In genomic region chr10:80080396-80081070, GRCm38 (mm10) we compare ENCODE assay signal across 16 mouse cellular contexts. TPM values are rescaled to one million over a fixed set of nuclear protein-coding genes. Genes with fewer than 3 reads are reported as not detected.
DNase-seq lines count a peak whose midpoint lies in the region; ATAC-seq and TF ChIP-seq lines count a peak whose summit lies in the region.
"Had no signal": no experiment of that assay in that cellular context is flagged by ENCODE, and none has a peak within 500 bp of the region (broad histone marks: within the 10 kb centered on the region; RNA-seq: fewer than 3 reads in every experiment).

No protein-coding gene starts in this region.

- no peak for TF ChIP-seq EP300 in stomach, postnatal 0 days (optimal IDR thresholded peaks at IDR 0.05)

- no peak overlapping the region for H3K27ac ChIP-seq in limb, embryonic 13.5 days
- H3K27ac ChIP-seq in limb, embryonic 10.5 days = no peak overlapping the region
- H3K27ac ChIP-seq in stomach, postnatal 0 days (replicated peaks) = no peak overlapping the region
- no peak overlapping the region for H3K27ac ChIP-seq in midbrain, embryonic 10.5 days (replicated peaks)
- H3K27ac ChIP-seq: hindbrain, embryonic 15.5 days; neural tube, embryonic 13.5 days had no signal

- no peak overlapping the region for H3K4me3 ChIP-seq in limb, embryonic 13.5 days
- no peak overlapping the region for H3K4me3 ChIP-seq in limb, embryonic 10.5 days
- H3K4me3 ChIP-seq in erythroblast, embryonic 14.5 days (replicated peaks) = peak overlapping the region; percentile 63
- no peak overlapping the region for H3K4me3 ChIP-seq in stomach, postnatal 0 days (ENCODE audit: low read depth, low read length)
- no peak overlapping the region for H3K4me3 ChIP-seq in midbrain, embryonic 10.5 days
- H3K4me3 ChIP-seq: hindbrain, embryonic 15.5 days; neural tube, embryonic 13.5 days had no signal

- no peak for ATAC-seq in limb, embryonic 13.5 days (ENCODE audit: low FRiP score, low read depth)
- ATAC-seq in megakaryocyte, adult 5-6 weeks (ENCODE audit: poor library complexity, severe bottlenecking) = 0 out of 2 replicates have a peak, but pooled peaks have one; percentile 9
- ATAC-seq in stomach, postnatal 0 days (ENCODE audit: low FRiP score, low TSS enrichment) = no peak

- H3K4me1 ChIP-seq in limb, embryonic 13.5 days = peaks cover 5% of the 10 kb centered on the region
- H3K4me1 ChIP-seq in limb, embryonic 10.5 days = peaks cover 7% of the 10 kb centered on the region
- H3K4me1 ChIP-seq in erythroblast, embryonic 14.5 days (ENCODE audit: control insufficient read depth) = peaks cover 86% of the 10 kb centered on the region
- 0 out of 2 replicates have a peak, but pooled peaks cover 3% of the 10 kb centered on the region for H3K4me1 ChIP-seq in stomach, postnatal 0 days (replicated peaks; ENCODE audit: control insufficient read depth, insufficient read depth)
- H3K4me1 ChIP-seq in midbrain, embryonic 10.5 days = peaks cover 13% of the 10 kb centered on the region
- H3K4me1 ChIP-seq: hindbrain, embryonic 15.5 days had no signal

- peaks cover 74% of the 10 kb centered on the region for H3K36me3 ChIP-seq in limb, embryonic 13.5 days
- H3K36me3 ChIP-seq in limb, embryonic 10.5 days = peaks cover 79% of the 10 kb centered on the region
- H3K36me3 ChIP-seq in erythroblast, embryonic 14.5 days (ENCODE audit: control insufficient read depth) = peaks cover 98% of the 10 kb centered on the region
- H3K36me3 ChIP-seq in stomach, postnatal 0 days (ENCODE audit: control insufficient read depth, insufficient read depth, low read length) = peaks cover 13% of the 10 kb centered on the region
- H3K36me3 ChIP-seq in midbrain, embryonic 10.5 days = peaks cover 71% of the 10 kb centered on the region

- no peaks in the 10 kb centered on the region for H3K9me3 ChIP-seq in limb, embryonic 13.5 days
- no peaks in the 10 kb centered on the region for H3K9me3 ChIP-seq in limb, embryonic 10.5 days (replicated peaks)
- no peaks in the 10 kb centered on the region for H3K9me3 ChIP-seq in erythroblast, embryonic 14.5 days (ENCODE audit: control insufficient read depth, low read length)
- no peaks in the 10 kb centered on the region for H3K9me3 ChIP-seq in stomach, postnatal 0 days (ENCODE audit: control insufficient read depth, low read length)
- H3K9me3 ChIP-seq in midbrain, embryonic 10.5 days (replicated peaks) = no peaks in the 10 kb centered on the region
- H3K9me3 ChIP-seq: hindbrain, embryonic 15.5 days; neural tube, embryonic 13.5 days had no signal

- WGBS in limb, embryonic 13.5 days = 78% methylated on average over 16 of the region's 16 CpGs
- WGBS in limb, embryonic 10.5 days = 87% methylated on average over 16 of the region's 16 CpGs
- whole genome bisulfite sequencing in stomach, postnatal 0 days = 68% methylated on average over 16 of the region's 16 CpGs
- 90% methylated on average over 16 of the region's 16 CpGs for WGBS in midbrain, embryonic 10.5 days

- H3K4me2 ChIP-seq in limb, embryonic 13.5 days (replicated peaks) = no peak overlapping the region
- H3K4me2 ChIP-seq in stomach, postnatal 0 days (replicated peaks; ENCODE audit: low read depth) = no peak overlapping the region
- H3K4me2 ChIP-seq: hindbrain, embryonic 15.5 days; neural tube, embryonic 13.5 days had no signal

- H3K9ac ChIP-seq in limb, embryonic 13.5 days = peak overlapping the region; percentile 35; the same call in 1 of the 2 replicates
- no peak overlapping the region for H3K9ac ChIP-seq in stomach, postnatal 0 days (ENCODE audit: low read length)
- H3K9ac ChIP-seq: hindbrain, embryonic 15.5 days; neural tube, embryonic 13.5 days had no signal

- H3K27me3 ChIP-seq in limb, embryonic 13.5 days = no peaks in the 10 kb centered on the region
- no peaks in the 10 kb centered on the region for H3K27me3 ChIP-seq in limb, embryonic 10.5 days (ENCODE audit: low read depth, poor library complexity, severe bottlenecking)
- no peaks in the 10 kb centered on the region for H3K27me3 ChIP-seq in erythroblast, embryonic 14.5 days (ENCODE audit: control insufficient read depth)
- no peaks in the 10 kb centered on the region for H3K27me3 ChIP-seq in stomach, postnatal 0 days (ENCODE audit: control insufficient read depth, insufficient read depth, low read length)
- H3K27me3 ChIP-seq in midbrain, embryonic 10.5 days (ENCODE audit: low read depth, poor library complexity, severe bottlenecking) = no peaks in the 10 kb centered on the region
- H3K27me3 ChIP-seq: hindbrain, embryonic 15.5 days; neural tube, embryonic 13.5 days had no signal

- no peak for DNase-seq in limb, embryonic 10.5 days (ENCODE audit: low spot score)
- DNase-seq in stomach, postnatal 0 days (ENCODE audit: low spot score) = peak; percentile 56
- no peak for DNase-seq in layer of hippocampus, postnatal 36 days
- no peak for DNase-seq in midbrain, embryonic 10.5 days (ENCODE audit: low spot score)
- no peak for DNase-seq in yolk sac, embryonic 10.5 days (ENCODE audit: low spot score)
- DNase-seq: adrenal gland, postnatal 25 days; cerebellum, adult 8-10 months; embryo, embryonic 11 days; kidney, adult 9 months; midbrain, embryonic 14.5 days; thymus, postnatal 25 days had no signal

- TF ChIP-seq CTCF in stomach, postnatal 0 days (IDR thresholded peaks at IDR 0.05; ENCODE audit: low read depth) = no peak

RNA-seq across cellular contexts. Expression of gene Sbno2, which starts 24.8 kb away (rescaled TPM):
- polyA plus RNA-seq in limb, embryonic 13.5 days (2015; fragmentation: Nextera tagmentation; extraction: Ambion mirVana) = 13.5 and 15.2 TPM in 2 replicates
- 17.1 and 18.4 TPM in 2 replicates for polyA plus RNA-seq in limb, embryonic 10.5 days (2016; fragmentation: Nextera tagmentation; extraction: Ambion mirVana)
- 3.4 and 3.9 TPM in 2 replicates for polyA plus RNA-seq in erythroblast, embryonic 14.5 days (2012)
- total RNA-seq in megakaryocyte, adult 5-6 weeks (2015) = 32.4 and 33.0 TPM in 2 replicates
- total RNA-seq in megakaryocyte, adult 5-6 weeks (2017) = 41.9 and 46.7 TPM in 2 replicates
- 10.7 and 11.0 TPM in 2 replicates for polyA plus RNA-seq in stomach, postnatal 0 days (2015; fragmentation: Nextera tagmentation; extraction: Ambion mirVana)
- total RNA-seq in layer of hippocampus, postnatal 36 days (2021) = 10 to 100 TPM; 17.2 to 20.7 TPM
- polyA plus RNA-seq in midbrain, embryonic 10.5 days (2016; fragmentation: Nextera tagmentation; extraction: Ambion mirVana) = 15.0 and 15.2 TPM in 2 replicates

RNA-seq across cellular contexts. Expression of gene Gpx4, which starts 33.6 kb away (rescaled TPM):
- 462 and 477 TPM in 2 replicates for polyA plus RNA-seq in limb, embryonic 13.5 days (2015; fragmentation: Nextera tagmentation; extraction: Ambion mirVana)
- 589 and 631 TPM in 2 replicates for polyA plus RNA-seq in limb, embryonic 10.5 days (2016; fragmentation: Nextera tagmentation; extraction: Ambion mirVana)
- polyA plus RNA-seq in erythroblast, embryonic 14.5 days (2012) = 551 and 700 TPM in 2 replicates
- 259 and 303 TPM in 2 replicates for total RNA-seq in megakaryocyte, adult 5-6 weeks (2015)
- 375 and 378 TPM in 2 replicates for total RNA-seq in megakaryocyte, adult 5-6 weeks (2017)
- polyA plus RNA-seq in stomach, postnatal 0 days (2015; fragmentation: Nextera tagmentation; extraction: Ambion mirVana) = 435 and 445 TPM in 2 replicates
- total RNA-seq in layer of hippocampus, postnatal 36 days (2021) = 100 to 1,000 TPM; 445 to 446 TPM
- polyA plus RNA-seq in midbrain, embryonic 10.5 days (2016; fragmentation: Nextera tagmentation; extraction: Ambion mirVana) = 702 and 747 TPM in 2 replicates

RNA-seq across cellular contexts. Expression of gene Stk11, which starts 35.1 kb away (rescaled TPM):
- polyA plus RNA-seq in limb, embryonic 13.5 days (2015; fragmentation: Nextera tagmentation; extraction: Ambion mirVana) = 17.1 and 17.4 TPM in 2 replicates
- 16.1 and 17.0 TPM in 2 replicates for polyA plus RNA-seq in limb, embryonic 10.5 days (2016; fragmentation: Nextera tagmentation; extraction: Ambion mirVana)
- 69.2 and 71.6 TPM in 2 replicates for polyA plus RNA-seq in erythroblast, embryonic 14.5 days (2012)
- total RNA-seq in megakaryocyte, adult 5-6 weeks (2015) = 58.0 and 60.7 TPM in 2 replicates
- total RNA-seq in megakaryocyte, adult 5-6 weeks (2017) = 142 and 146 TPM in 2 replicates
- polyA plus RNA-seq in stomach, postnatal 0 days (2015; fragmentation: Nextera tagmentation; extraction: Ambion mirVana) = 10.3 and 11.2 TPM in 2 replicates
- total RNA-seq in layer of hippocampus, postnatal 36 days (2021) = 10 to 100 TPM; 93.3 to 95.9 TPM
- 18.0 and 19.7 TPM in 2 replicates for polyA plus RNA-seq in midbrain, embryonic 10.5 days (2016; fragmentation: Nextera tagmentation; extraction: Ambion mirVana)

RNA-seq across cellular contexts. Expression of gene Polr2e, which starts 40.9 kb away (rescaled TPM):
- polyA plus RNA-seq in limb, embryonic 13.5 days (2015; fragmentation: Nextera tagmentation; extraction: Ambion mirVana) = 244 and 254 TPM in 2 replicates
- 319 and 357 TPM in 2 replicates for polyA plus RNA-seq in limb, embryonic 10.5 days (2016; fragmentation: Nextera tagmentation; extraction: Ambion mirVana)
- polyA plus RNA-seq in erythroblast, embryonic 14.5 days (2012) = 11.9 and 17.1 TPM in 2 replicates
- 70.2 and 70.7 TPM in 2 replicates for total RNA-seq in megakaryocyte, adult 5-6 weeks (2015)
- 58.4 and 69.2 TPM in 2 replicates for total RNA-seq in megakaryocyte, adult 5-6 weeks (2017)
- polyA plus RNA-seq in stomach, postnatal 0 days (2015; fragmentation: Nextera tagmentation; extraction: Ambion mirVana) = 121 and 122 TPM in 2 replicates
- 10 to 100 TPM; 74.8 to 86.0 TPM for total RNA-seq in layer of hippocampus, postnatal 36 days (2021)
- polyA plus RNA-seq in midbrain, embryonic 10.5 days (2016; fragmentation: Nextera tagmentation; extraction: Ambion mirVana) = 233 and 276 TPM in 2 replicates

RNA-seq across cellular contexts. Expression of gene Atp5d, which starts 57.9 kb away (rescaled TPM):
- 456 and 475 TPM in 2 replicates for polyA plus RNA-seq in limb, embryonic 13.5 days (2015; fragmentation: Nextera tagmentation; extraction: Ambion mirVana)
- polyA plus RNA-seq in limb, embryonic 10.5 days (2016; fragmentation: Nextera tagmentation; extraction: Ambion mirVana) = 487 and 503 TPM in 2 replicates
- 139 and 144 TPM in 2 replicates for polyA plus RNA-seq in erythroblast, embryonic 14.5 days (2012)
- total RNA-seq in megakaryocyte, adult 5-6 weeks (2015) = 161 and 162 TPM in 2 replicates
- total RNA-seq in megakaryocyte, adult 5-6 weeks (2017) = 31.0 and 34.7 TPM in 2 replicates
- 679 and 705 TPM in 2 replicates for polyA plus RNA-seq in stomach, postnatal 0 days (2015; fragmentation: Nextera tagmentation; extraction: Ambion mirVana)
- total RNA-seq in layer of hippocampus, postnatal 36 days (2021) = 100 to 1,000 TPM; 324 to 369 TPM
- 463 and 481 TPM in 2 replicates for polyA plus RNA-seq in midbrain, embryonic 10.5 days (2016; fragmentation: Nextera tagmentation; extraction: Ambion mirVana)
